Mouse (Mus musculus) MEL (cell line): ENCODE data around the gene Cnfn. TPM values are rescaled to one million over a fixed set of nuclear protein-coding genes. Genes with fewer than 3 reads are reported as not detected.

ENCODE experiments used
- DNase-seq: peaks from one replicate; pipeline ENCODE4 v3.0.0; 2011; ENCODE audit warnings: low read depth, low spot score
- H3K27ac ChIP-seq: 2 replicates; pipeline ENCODE4 v1.5.1; 2012; ENCODE audit warnings: low read depth, mild to moderate bottlenecking, control low read depth, low read length, moderate library complexity; ENCODE audit not compliant: control insufficient read depth
- H3K27me3 ChIP-seq, 2 experiments: fragments of 150-350 bp in 1 of 2; sonication (generic) in 1 of 2; 2 replicates each; pipeline ENCODE4 v1.6.1; 2012; ENCODE audit warnings: low read length in 2 of 2, mild to moderate bottlenecking in 2 of 2, improper control_type of control experiment in 1 of 2, moderate library complexity in 1 of 2; ENCODE audit not compliant: insufficient read depth in 2 of 2, control insufficient read depth in 1 of 2
- H3K36me3 ChIP-seq, 2 experiments: 2 replicates each; pipeline ENCODE4 v1.6.1; 2012 to 2014; ENCODE audit warnings: low read length in 2 of 2, improper control_type of control experiment in 1 of 2, inconsistent platforms in 1 of 2, mild to moderate bottlenecking in 1 of 2; ENCODE audit not compliant: insufficient read depth in 2 of 2, control insufficient read depth in 1 of 2
- H3K4me1 ChIP-seq, 2 experiments: fragments of 150-350 bp in 1 of 2; sonication (generic) in 1 of 2; 2 replicates each; pipeline ENCODE4 v1.6.1; 2012; ENCODE audit warnings: low read length in 2 of 2, improper control_type of control experiment in 1 of 2, mild to moderate bottlenecking in 1 of 2; ENCODE audit not compliant: insufficient read depth in 2 of 2, control insufficient read depth in 1 of 2
- H3K4me3 ChIP-seq, 2 experiments: fragments of 150-350 bp in 1 of 2; sonication (generic) in 1 of 2; 2 replicates each; pipeline ENCODE4 v1.5.1; 2012; ENCODE audit warnings: low read depth in 2 of 2, low read length in 2 of 2, mild to moderate bottlenecking in 2 of 2, moderate library complexity in 2 of 2, control low read depth in 1 of 2, improper control_type of control experiment in 1 of 2; ENCODE audit not compliant: control insufficient read depth in 1 of 2, insufficient read depth in 1 of 2
- H3K79me2 ChIP-seq: 2 replicates; pipeline ENCODE4 v1.6.1; 2012; ENCODE audit warnings: mild to moderate bottlenecking, low read length, moderate library complexity; ENCODE audit not compliant: control insufficient read depth, poor library complexity, insufficient read depth
- H3K9ac ChIP-seq: 2 replicates; pipeline ENCODE4 v1.6.1; 2012; ENCODE audit warnings: low read depth, mild to moderate bottlenecking, control low read depth, low read length, moderate library complexity; ENCODE audit not compliant: control insufficient read depth, poor library complexity, severe bottlenecking
- H3K9me3 ChIP-seq: fragments of 150-350 bp; sonication (generic); replicated peaks from 2 replicates; pipeline ENCODE4 v1.6.1; 2012; ENCODE audit warnings: mild to moderate bottlenecking, low read length, improper control_type of control experiment, moderate library complexity; ENCODE audit not compliant: insufficient read depth
- BHLHE40 ChIP-seq: IDR thresholded peaks from 2 replicates; pipeline ENCODE4 v1.6.1; 2012; ENCODE audit warnings: low read depth, mild to moderate bottlenecking, inconsistent platforms, low read length, improper control_type of control experiment, borderline replicate concordance
- CHD2 ChIP-seq: IDR thresholded peaks from 2 replicates; pipeline ENCODE4 v1.6.1; 2011; ENCODE audit warnings: low read length, improper control_type of control experiment
- CTCF ChIP-seq, 3 experiments: IDR thresholded peaks in 2 of 3; conservative IDR thresholded peaks in 1 of 3; 2 replicates each; pipeline ENCODE4 v1.5.1; 2011 to 2012; ENCODE audit warnings: low read length in 3 of 3, low read depth in 2 of 3, mild to moderate bottlenecking in 2 of 3, improper control_type of control experiment in 1 of 3, inconsistent platforms in 1 of 3, mixed read lengths in 1 of 3, moderate library complexity in 1 of 3; ENCODE audit not compliant: control insufficient read depth in 1 of 3, insufficient read depth in 1 of 3, poor library complexity in 1 of 3, severe bottlenecking in 1 of 3
- ELF1 ChIP-seq: IDR thresholded peaks from 2 replicates; pipeline ENCODE4 v1.6.1; 2014; ENCODE audit warnings: low read depth, mild to moderate bottlenecking, inconsistent platforms, low read length, improper control_type of control experiment, moderate library complexity
- EP300 ChIP-seq, 2 experiments: IDR thresholded peaks; 2 replicates each; pipeline ENCODE4 v1.6.1; 2011; ENCODE audit warnings: improper control_type of control experiment in 2 of 2, low read length in 2 of 2, low read depth in 1 of 2, mild to moderate bottlenecking in 1 of 2
- GABPA ChIP-seq: IDR thresholded peaks from 2 replicates; pipeline ENCODE4 v1.6.1; 2012; ENCODE audit warnings: low read depth, mild to moderate bottlenecking, inconsistent platforms, low read length, improper control_type of control experiment, moderate library complexity
- GATA1 ChIP-seq: IDR thresholded peaks from 2 replicates; pipeline ENCODE4 v1.6.1; 2011; ENCODE audit warnings: low read depth, low read length, improper control_type of control experiment
- MAFK ChIP-seq: IDR thresholded peaks from 2 replicates; pipeline ENCODE4 v1.6.1; 2011; ENCODE audit warnings: low read depth, mild to moderate bottlenecking, low read length, improper control_type of control experiment, borderline replicate concordance
- MAZ ChIP-seq: IDR thresholded peaks from 2 replicates; pipeline ENCODE4 v1.6.1; 2012; ENCODE audit warnings: low read depth, mild to moderate bottlenecking, inconsistent platforms, low read length, improper control_type of control experiment
- MEF2A ChIP-seq: IDR thresholded peaks from 2 replicates; pipeline ENCODE4 v1.6.1; 2014; ENCODE audit warnings: low read depth, mild to moderate bottlenecking, inconsistent platforms, low read length, improper control_type of control experiment; ENCODE audit not compliant: poor library complexity, insufficient replicate concordance, severe bottlenecking; ENCODE audit errors: extremely low read depth
- NELFE ChIP-seq: IDR thresholded peaks from 2 replicates; pipeline ENCODE4 v1.6.1; 2011; ENCODE audit warnings: low read depth, low read length, improper control_type of control experiment
- POLR2AphosphoS2 ChIP-seq: IDR thresholded peaks from 2 replicates; pipeline ENCODE4 v1.6.1; 2011; ENCODE audit warnings: low read length, improper control_type of control experiment
- POLR2AphosphoS5 ChIP-seq: IDR thresholded peaks from 2 replicates; pipeline ENCODE4 v1.6.1; 2012; ENCODE audit warnings: low read depth, borderline replicate concordance, mild to moderate bottlenecking, inconsistent platforms, low read length, moderate library complexity, mixed read lengths
- TAL1 ChIP-seq: IDR thresholded peaks from 2 replicates; pipeline ENCODE4 v1.6.1; 2012; ENCODE audit warnings: mild to moderate bottlenecking, inconsistent platforms, low read length, moderate library complexity, mixed read lengths
- TCF12 ChIP-seq: IDR thresholded peaks from 2 replicates; pipeline ENCODE4 v1.6.1; 2014; ENCODE audit warnings: low read depth, mild to moderate bottlenecking, inconsistent platforms, low read length, improper control_type of control experiment, moderate library complexity
- UBTF ChIP-seq: IDR thresholded peaks from 2 replicates; pipeline ENCODE4 v1.6.1; 2012; ENCODE audit warnings: low read depth, mild to moderate bottlenecking, inconsistent platforms, low read length, improper control_type of control experiment, moderate library complexity, borderline replicate concordance; ENCODE audit not compliant: insufficient read depth
- USF2 ChIP-seq, 2 experiments: IDR thresholded peaks; 2 replicates each; pipeline ENCODE4 v1.6.1; 2011 to 2012; ENCODE audit warnings: improper control_type of control experiment in 2 of 2, low read length in 2 of 2, borderline replicate concordance in 1 of 2, inconsistent platforms in 1 of 2, low read depth in 1 of 2, mild to moderate bottlenecking in 1 of 2; ENCODE audit not compliant: insufficient read depth in 1 of 2
- ZC3H11A ChIP-seq: IDR thresholded peaks from 2 replicates; pipeline ENCODE4 v1.6.1; 2012; ENCODE audit warnings: low read depth, mild to moderate bottlenecking, inconsistent platforms, low read length, improper control_type of control experiment
- ZKSCAN1 ChIP-seq: IDR thresholded peaks from 2 replicates; pipeline ENCODE4 v1.6.1; 2012; ENCODE audit warnings: low read depth, mild to moderate bottlenecking, inconsistent platforms, low read length, improper control_type of control experiment, moderate library complexity
- ZMIZ1 ChIP-seq: IDR thresholded peaks from 2 replicates; pipeline ENCODE4 v1.6.1; 2012; ENCODE audit warnings: low read depth, mild to moderate bottlenecking, inconsistent platforms, low read length, improper control_type of control experiment, moderate library complexity
- ZNF384 ChIP-seq: IDR thresholded peaks from 2 replicates; pipeline ENCODE4 v1.6.1; 2012; ENCODE audit warnings: low read depth, mild to moderate bottlenecking, inconsistent platforms, low read length, improper control_type of control experiment
- polyA plus RNA-seq, 2 experiments: library from polyadenylated mRNA; stranded (reverse) in 1 of 2; unstranded in 1 of 2; fragments of >175 nt in 1 of 2; fragments of >200 nt in 1 of 2; gene quantifications; 2 replicates each; pipeline versions ENCODE4 v1.2.1 to v1.2.4; 2012; ENCODE audit warnings: low replicate concordance in 2 of 2, low read depth in 1 of 2; ENCODE audit not compliant: insufficient read length in 2 of 2, insufficient read depth in 1 of 2, missing spikeins in 1 of 2
- total RNA-seq: library from RNA; depleted of rRNA; stranded (reverse); fragments of 300-350 nt; gene quantifications from 2 replicates; pipeline ENCODE4 v1.2.3, GENCODE M21; 2012

Cnfn gene
- total and polyA plus RNA-seq, 3 experiments, result not detected

- Histone ChIP-seq H3K4me3 (no peak overlapping the region), H3K9me3 (no peaks in the 10 kb centered on the region), H3K36me3 (peaks cover 0 to 14% of the 10 kb centered on the region in 2 experiments; a peak in 2 of 4 replicates)
- TF ChIP-seq UBTF (no peak), POLR2AphosphoS2 (no peak), ZKSCAN1 (no peak), TAL1 (no peak), MAZ (no peak)
- TF ChIP-seq, all 39 proteins: peak for 0
- DNase-seq, result no peak
- H3K4me1 ChIP-seq, result peaks cover 9 to 22% of the 10 kb centered on the region in 2 experiments; a peak in 3 of 4 replicates
- no peaks in the 10 kb centered on the region; the same call in 1 of the 2 replicates for H3K79me2 ChIP-seq
- no peak overlapping the region for H3K9ac ChIP-seq
- no peak overlapping the region for H3K27ac ChIP-seq
- H3K27me3 ChIP-seq, result no peaks in the 10 kb centered on the region
Observed at GRCm38 (mm10) chr7:25392851-25393250, 23.3 kb upstream of the Cnfn start.

DNA sequence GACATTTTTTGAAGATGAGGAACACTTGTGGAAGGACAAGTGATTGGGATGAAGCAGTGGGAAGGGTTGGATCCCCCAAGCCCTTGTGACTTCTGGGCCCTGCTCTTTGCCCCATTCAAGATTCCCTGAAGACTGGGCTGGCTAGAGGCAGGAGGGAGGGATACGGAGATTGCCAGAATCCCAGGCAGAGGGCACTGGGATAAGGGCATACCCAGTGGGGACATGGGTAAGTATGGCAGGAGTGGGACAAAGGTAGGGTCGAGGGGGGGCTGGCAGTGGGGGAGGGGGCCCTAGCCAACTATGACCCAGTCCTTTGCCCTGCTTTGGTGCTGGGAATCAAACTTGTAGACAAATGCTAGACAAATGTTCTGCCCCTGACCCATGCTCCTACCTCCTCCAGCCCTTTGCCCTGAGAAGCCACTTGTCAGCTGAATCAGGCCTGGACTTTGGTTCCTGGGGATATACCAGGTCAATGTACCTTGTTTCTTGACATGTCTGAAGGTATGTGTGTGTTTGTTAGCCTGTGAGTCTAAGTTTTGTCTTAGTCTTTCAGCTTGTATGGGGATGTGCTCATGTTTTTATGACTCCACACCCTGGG lies 22.4 kb upstream of the Cnfn start:
- peaks cover 15 to 31% of the 10 kb centered on the region in 2 experiments for H3K4me1 ChIP-seq
- H3K4me3 ChIP-seq, result no peak overlapping the region
- no peak overlapping the region for H3K9ac ChIP-seq
- no peaks in the 10 kb centered on the region; the same call in 1 of the 2 replicates for H3K79me2 ChIP-seq
- H3K27ac ChIP-seq, result no peak overlapping the region
- H3K36me3 ChIP-seq, result peaks cover 0 to 23% of the 10 kb centered on the region in 2 experiments; a peak in 2 of 4 replicates
- no peaks in the 10 kb centered on the region for H3K27me3 ChIP-seq
- TF ChIP-seq GABPA (no peak), BHLHE40 (no peak), ZKSCAN1 (no peak), USF2 (IDR thresholded peaks at IDR 0.05; ENCODE audit: borderline replicate concordance in 1 of 2, insufficient read depth in 1 of 2, low read depth in 1 of 2, low read length in 2 of 2) (no peak), ZNF384 (no peak), MAZ (no peak), MAFK (no peak), TCF12 (no peak), EP300 (IDR thresholded peaks at IDR 0.05; ENCODE audit: low read depth in 1 of 2, low read length in 2 of 2) (no peak), MEF2A (no peak), GATA1 (no peak), ZMIZ1 (no peak), ELF1 (no peak), ZC3H11A (no peak), CTCF (IDR thresholded peaks at IDR 0.05 in 2 of 3, conservative IDR thresholded peaks at IDR 0.05 in 1 of 3; ENCODE audit: control insufficient read depth in 1 of 3, insufficient read depth in 1 of 3, low read depth in 2 of 3, low read length in 3 of 3, poor library complexity in 1 of 3, severe bottlenecking in 1 of 3) (no peak), CHD2 (no peak), NELFE (no peak), POLR2AphosphoS5 (no peak)
- TF ChIP-seq, all 39 proteins: peak for 0
- no peak for DNase-seq
- H3K9me3 ChIP-seq, result no peaks in the 10 kb centered on the region
